Mouse (Mus musculus) B cell, adult 2 months (primary cell): Measurements from ENCODE around the gene 4930544D05Rik.
A peak's percentile ranks its signal among the peaks of the same experiment; 100 is the strongest.

Experiments
- DNase-seq, 2 experiments: peaks; one replicate each; pipeline ENCODE4 v3.0.0; 2022

The 4930544D05Rik gene

DNA sequence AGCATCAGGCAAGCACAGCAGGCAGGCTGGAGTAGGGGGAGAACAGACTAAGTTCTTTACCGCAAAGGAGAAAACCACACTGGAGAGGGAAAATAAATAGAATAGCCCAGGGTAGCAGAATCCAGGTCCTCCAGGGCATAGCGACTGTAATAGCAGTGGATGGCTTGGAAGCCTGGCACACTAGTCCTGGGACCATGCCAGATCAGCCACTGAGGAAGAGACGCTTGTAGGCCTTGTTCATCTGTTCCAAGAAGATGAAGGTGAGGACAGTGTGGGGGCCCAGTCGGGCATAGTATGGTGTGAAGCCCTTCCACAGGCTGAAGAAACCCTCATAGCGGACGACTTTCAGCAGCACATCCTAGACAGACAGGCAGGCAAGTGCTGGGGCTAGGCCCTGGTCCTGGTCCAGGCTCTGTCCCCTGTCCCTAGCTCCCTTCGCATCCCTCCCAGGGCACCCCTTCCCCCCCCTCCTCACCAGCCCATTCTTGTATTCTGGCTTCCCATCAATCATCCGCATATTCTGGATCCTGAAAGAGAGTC lies 29.0 kb downstream of the 4930544D05Rik start:
- DNase-seq = no peak

DNA sequence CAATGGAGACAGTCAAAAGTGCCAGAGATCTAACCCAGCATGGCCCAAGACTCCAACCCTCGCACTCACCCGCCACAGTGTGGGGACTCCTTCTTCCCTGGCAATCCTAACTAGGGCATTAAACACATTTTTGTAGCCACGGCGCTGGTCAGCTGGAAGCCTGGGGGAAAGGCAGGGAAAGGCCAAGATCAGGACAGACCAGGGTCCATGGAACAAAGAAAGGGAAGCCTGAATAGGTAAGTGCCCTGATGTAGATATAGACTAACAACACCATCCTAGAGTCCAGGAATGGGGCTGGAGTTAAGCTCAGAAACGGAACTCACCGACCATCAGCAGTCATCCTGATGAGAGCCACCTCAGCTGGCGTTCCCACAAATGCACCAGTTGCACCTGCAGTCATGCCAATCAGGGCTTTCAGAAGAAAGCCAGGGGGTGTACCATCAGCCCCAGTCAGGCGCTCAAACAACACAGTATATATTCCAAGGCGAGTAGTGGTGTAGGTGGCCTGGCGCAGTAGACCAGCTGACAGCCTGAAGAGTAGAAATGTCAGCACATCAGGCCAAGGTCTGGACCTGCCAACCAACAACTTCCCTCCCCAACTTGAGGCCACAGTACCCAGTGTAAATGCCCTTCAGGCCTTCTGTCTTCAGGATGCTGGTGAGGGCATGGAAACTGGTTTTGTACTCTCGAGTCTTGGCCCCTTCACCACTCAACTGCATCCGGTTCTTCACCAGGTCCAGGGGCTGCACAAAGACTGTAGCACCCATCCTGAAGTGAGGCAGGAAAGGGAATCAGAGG lies 30.0 kb downstream of the 4930544D05Rik start:
- no peak for DNase-seq

DNA sequence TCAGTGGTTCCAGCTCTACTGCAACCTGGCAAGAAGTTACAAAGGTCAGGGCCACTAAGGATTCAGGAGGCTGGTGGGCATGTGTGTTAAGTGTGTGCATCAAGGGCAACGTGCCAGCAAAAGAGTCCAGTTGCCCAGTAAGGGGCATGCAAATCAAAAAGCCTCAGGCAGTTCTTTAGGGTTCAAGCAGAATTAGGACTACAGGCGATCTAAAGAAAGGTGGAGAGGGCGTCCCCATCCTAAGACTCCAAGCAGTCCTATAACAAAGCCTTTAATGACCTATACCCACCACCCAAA lies 30.6 kb downstream of the 4930544D05Rik start:
- no peak for DNase-seq

DNA sequence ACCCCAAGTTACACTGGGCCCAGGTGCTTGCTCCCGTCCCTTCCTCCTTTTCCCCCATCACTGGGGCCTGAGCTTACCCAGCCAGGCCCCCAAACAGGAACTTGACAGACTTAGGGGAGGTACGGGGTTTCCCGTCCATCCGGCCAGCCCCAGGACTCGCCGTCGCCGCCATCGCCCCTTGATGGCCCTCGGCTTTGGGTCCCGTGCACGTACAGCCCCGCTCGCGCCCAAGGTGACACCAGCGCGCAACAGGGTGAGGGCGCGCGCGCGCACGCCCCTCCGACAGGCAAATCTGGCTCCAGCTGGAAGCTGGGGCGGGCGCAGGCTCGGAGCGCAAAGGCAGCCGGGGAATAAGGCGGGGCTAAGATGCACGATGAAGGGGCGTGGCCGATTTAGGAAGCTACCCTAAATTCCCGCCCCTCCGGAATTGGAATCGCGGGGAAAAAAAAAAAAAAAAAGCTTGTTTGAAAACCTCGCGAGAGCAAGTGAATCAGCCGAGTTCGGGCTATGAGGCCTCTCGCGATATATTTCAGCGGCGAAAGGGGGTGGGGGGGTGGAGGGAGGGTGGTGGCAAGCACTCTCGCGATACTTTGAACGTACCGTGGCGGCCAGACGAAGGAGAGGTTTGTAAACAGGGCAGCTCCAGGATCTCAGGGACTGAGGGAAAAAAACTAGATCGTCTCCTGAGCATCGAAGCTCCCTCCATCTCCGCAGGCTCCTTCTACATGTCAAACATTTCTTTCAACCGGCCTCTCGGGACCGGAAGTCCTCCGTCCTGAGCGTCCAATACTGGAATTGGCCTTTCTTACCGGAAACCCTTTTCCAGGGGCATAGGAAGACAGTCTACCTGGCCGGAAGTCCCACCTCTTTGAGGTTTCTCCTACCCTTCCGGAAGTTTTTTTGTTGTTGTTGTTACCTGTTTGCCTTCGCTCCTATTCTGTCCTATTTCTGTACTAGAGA lies 31.3 kb downstream of the 4930544D05Rik start, which contains the start of the genes Rnf167 and Slc25a11:
Gene Rnf167, plus strand, starts transcription at position 545 of the 960 bp plus-strand sequence.
Gene Slc25a11, minus strand, starts transcription at position 789 of the 960 bp plus-strand sequence.
- DNase-seq = peak; percentile 93 to 94

- DNase-seq = peak; percentile 35 to 43
Measured at GRCm38 (mm10) chr11:70647716-70648420, 32.2 kb downstream of the 4930544D05Rik start.

DNA sequence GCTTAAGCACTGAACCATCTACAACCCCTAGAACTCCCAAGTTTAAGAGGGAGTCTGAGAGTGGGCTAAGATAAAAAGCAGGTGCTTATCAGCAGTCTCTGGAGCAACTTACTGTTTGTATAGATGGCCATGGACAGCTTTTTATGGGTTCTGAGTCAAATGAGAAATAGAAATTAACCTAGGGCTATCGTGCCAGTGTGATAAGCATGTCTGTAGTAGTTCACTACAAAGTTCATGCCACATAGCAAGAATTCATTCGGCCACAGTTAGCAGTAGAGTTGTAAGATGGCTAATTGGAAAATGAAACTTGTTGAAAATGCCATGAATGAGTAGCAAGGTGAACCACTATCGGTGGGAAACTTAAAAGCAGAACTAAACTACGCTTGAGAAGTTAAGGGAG lies 32.9 kb downstream of the 4930544D05Rik start:
- DNase-seq = no peak

DNA sequence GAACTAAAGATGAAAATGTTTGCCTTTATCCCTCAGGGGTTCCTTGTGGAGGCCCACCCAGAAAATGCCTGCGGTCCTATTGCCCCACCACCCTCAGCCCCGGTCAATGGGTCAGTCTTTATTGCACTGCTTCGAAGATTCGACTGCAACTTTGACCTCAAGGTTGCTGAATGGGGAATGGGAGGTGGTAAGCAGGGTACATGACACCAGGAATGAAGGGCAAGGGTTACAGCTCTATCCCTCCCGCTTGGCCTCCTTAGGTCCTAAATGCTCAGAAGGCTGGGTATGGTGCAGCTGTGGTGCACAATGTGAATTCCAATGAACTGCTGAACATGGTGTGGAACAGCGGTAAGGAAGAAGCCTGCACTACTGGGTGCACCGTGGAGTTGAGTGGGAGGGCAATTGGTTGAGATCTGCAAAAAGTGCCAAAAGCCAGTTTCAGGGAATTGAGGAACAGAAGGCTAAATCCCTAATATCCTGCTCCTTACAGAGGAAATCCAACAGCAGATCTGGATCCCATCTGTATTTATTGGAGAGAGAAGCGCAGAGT lies 33.6 kb downstream of the 4930544D05Rik start:
- no peak for DNase-seq

- DNase-seq = peak; percentile 69 to 71
Measured at GRCm38 (mm10) chr11:70650322-70651175, 34.9 kb downstream of the 4930544D05Rik start.

- no peak for DNase-seq
Measured at GRCm38 (mm10) chr11:70651391-70651790, 35.7 kb downstream of the 4930544D05Rik start.

GRCm38 (mm10) chr11:70652029-70652883 lies 36.6 kb downstream of the 4930544D05Rik start:
- peak; percentile 31 to 34 for DNase-seq

DNA sequence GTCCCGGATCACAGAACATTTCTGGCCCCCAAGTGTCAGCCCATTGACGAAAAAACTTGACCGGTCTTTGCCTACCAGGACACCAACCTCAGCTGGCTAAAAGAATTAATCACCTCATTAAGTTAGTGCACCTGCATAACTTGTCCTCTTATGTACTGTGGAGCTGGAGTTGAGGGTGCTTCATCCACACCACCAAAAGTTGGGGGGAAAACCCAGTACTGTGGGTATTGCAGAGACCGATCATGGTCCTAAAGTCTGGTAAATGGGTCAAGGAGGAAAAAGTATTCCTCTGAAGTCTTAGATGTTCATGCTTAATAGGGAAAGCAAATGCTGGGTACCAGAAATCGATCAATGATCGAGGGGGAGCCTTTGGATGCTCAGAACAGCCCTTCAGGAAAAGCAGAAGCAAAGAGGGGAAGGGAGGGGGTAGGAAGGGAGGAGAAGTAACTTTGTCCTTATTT lies 37.3 kb downstream of the 4930544D05Rik start:
- peak in 1 of 2 experiments; percentile 61 for DNase-seq

GRCm38 (mm10) chr11:70653345-70654197 lies 37.9 kb downstream of the 4930544D05Rik start:
- DNase-seq = peak; percentile 72 to 75

DNA sequence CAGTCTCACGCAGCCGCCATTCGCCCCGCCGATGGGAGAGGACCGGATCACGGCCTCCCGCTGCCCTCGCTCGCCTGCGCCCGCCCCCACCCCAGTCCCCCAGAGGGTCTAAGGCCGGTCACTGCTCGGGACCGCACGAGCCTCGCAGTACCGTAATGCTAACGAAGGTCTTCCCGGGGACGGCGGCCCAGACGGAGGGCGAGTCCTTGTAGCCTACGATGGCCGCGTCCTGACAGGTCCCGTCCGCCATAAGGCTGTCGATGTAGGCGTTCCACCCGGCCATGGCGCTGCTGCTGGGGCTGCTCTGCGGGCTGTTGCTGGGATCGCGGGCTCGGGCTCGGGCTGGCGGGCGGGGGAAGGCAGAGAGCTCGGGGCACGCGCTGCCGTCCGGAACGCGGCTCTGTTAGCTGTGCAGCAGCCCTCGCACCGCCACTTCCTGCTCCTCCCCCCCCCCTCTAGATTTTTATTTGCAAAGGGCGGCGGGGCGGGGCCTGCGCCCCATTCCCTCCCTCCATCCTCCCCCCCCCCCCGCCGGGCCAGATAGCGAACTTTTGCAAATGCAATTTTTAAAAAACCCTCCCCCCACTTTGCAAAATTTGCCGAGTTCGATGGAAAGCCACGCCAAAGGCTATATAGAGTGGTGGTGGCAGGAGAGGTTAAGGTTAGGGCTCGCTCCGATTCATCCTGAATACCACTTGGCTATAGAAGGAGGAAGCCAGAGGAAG lies 38.7 kb downstream of the 4930544D05Rik start, which contains the start of gene Pfn1:
Gene Pfn1, minus strand, starts transcription at position 447 of the 725 bp plus-strand sequence.
- peak; percentile 82 to 83 for DNase-seq

GRCm38 (mm10) chr11:70654923-70655570 lies 39.4 kb downstream of the 4930544D05Rik start:
- peak; percentile 79 for DNase-seq

GRCm38 (mm10) chr11:70655571-70656455 lies 40.2 kb downstream of the 4930544D05Rik start:
- peak; percentile 64 to 68 for DNase-seq

DNA sequence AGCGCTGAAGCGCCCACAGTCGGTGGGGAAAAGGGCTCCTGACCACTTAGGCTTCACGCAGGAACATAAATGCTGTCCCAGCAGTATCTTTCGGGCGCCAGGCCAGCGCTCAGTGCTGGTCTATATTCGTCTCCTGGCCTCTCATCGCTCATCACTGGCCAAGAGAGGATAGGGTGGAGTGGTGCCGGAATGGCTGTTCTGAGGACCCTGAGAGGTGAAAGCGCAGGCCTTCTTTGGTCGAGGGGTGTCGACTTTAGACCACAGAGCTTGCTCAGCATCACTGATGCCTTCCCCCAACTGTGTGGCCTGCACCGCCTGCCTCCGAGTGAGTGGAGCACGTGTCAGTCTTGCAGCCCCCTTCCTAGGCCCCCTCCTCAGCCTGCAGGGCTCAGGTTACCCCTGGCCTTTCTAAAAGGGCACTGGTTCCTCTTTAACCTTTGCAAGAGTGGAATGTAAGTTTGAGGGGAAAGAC lies 40.8 kb downstream of the 4930544D05Rik start:
- DNase-seq = no peak

DNA sequence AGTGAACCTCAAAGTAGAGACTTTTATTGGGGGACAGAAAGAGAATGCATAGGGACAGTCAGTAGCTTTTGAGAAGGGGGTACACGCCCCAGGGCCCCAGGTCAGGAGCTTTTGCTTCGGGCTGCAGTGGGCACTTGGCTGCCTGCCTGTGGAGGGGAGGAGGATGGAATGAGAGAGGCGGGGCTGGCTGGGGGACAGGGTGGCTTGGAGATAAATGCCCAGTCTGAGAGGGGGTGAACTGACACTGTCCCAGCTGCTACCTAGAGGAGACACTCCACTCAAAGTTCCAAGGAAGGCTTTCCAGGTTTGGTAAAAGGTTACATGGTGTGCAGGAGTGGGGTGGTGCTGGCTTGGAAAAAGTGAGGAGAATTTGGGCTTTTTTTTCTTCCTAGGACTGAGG lies 41.3 kb downstream of the 4930544D05Rik start, which contains the start of gene Eno3:
Gene Eno3, plus strand, starts transcription at position 239 of the 400 bp plus-strand sequence.
- no peak for DNase-seq
